Mouse (Mus musculus) limb, embryonic 12.5 days (tissue): ENCODE results near the gene Gm49027. TPM values are rescaled to one million over a fixed set of nuclear protein-coding genes. Genes with fewer than 3 reads are reported as not detected.
"Not testable (repeated sequence)": the region's sequence is repeated elsewhere in the genome, so short reads cannot be mapped to it uniquely, and the experiment has no call there.

ENCODE experiments used
- ATAC-seq: fragments of 200-750 bp; cut with Nextera tagmentation; 2 replicates; pipeline ENCODE4 v1.8.0; 2017; ENCODE audit warnings: low read depth, moderate TSS enrichment; ENCODE audit not compliant: insufficient number of reproducible peaks, insufficient read depth, low FRiP score, low TSS enrichment
- H3K27ac ChIP-seq: fragments of 300-500 bp; sonication (generic); 2 replicates; pipeline ENCODE4 v1.5.1; 2016; ENCODE audit warnings: mild to moderate bottlenecking, moderate library complexity
- H3K27me3 ChIP-seq: fragments of 300-500 bp; sonication (generic); 2 replicates; pipeline ENCODE4 v1.6.1; 2016; ENCODE audit warnings: mild to moderate bottlenecking, moderate library complexity
- H3K36me3 ChIP-seq: fragments of 300-500 bp; sonication (generic); 2 replicates; pipeline ENCODE4 v1.6.1; 2016; ENCODE audit warnings: mild to moderate bottlenecking, moderate library complexity
- H3K4me1 ChIP-seq: fragments of 300-500 bp; sonication (generic); replicated peaks from 2 replicates; pipeline ENCODE4 v1.6.1; 2016
- H3K4me2 ChIP-seq: fragments of 300-500 bp; sonication (generic); 2 replicates; pipeline ENCODE4 v1.6.1; 2016; ENCODE audit warnings: mild to moderate bottlenecking, moderate library complexity
- H3K4me3 ChIP-seq: fragments of 300-500 bp; sonication (generic); replicated peaks from 2 replicates; pipeline ENCODE4 v1.5.1; 2016; ENCODE audit warnings: mild to moderate bottlenecking
- H3K9ac ChIP-seq: fragments of 300-500 bp; sonication (generic); replicated peaks from 2 replicates; pipeline ENCODE4 v1.6.1; 2016; ENCODE audit warnings: mild to moderate bottlenecking, moderate library complexity
- H3K9me3 ChIP-seq: fragments of 300-500 bp; sonication (generic); 2 replicates; pipeline ENCODE4 v1.6.1; 2016; ENCODE audit warnings: mild to moderate bottlenecking, moderate library complexity
- WGBS: fragments of 180-500 bp; shearing (Covaris S2); methylation state at CpG from one replicate; pipeline ENCODE4 v1.1.7; 2016; 5-methylcytosine and 5-hydroxymethylcytosine counted together
- polyA plus RNA-seq: library from polyadenylated mRNA; unstranded; fragments of >200 nt; fragmentation: Nextera tagmentation; extraction: Ambion mirVana; gene quantifications from 2 replicates; pipeline ENCODE4 v1.2.1, GENCODE M21; 2016

Gm49027 gene
- polyA plus RNA-seq, 1 experiment from 2014 or later: 0.24 TPM

DNA sequence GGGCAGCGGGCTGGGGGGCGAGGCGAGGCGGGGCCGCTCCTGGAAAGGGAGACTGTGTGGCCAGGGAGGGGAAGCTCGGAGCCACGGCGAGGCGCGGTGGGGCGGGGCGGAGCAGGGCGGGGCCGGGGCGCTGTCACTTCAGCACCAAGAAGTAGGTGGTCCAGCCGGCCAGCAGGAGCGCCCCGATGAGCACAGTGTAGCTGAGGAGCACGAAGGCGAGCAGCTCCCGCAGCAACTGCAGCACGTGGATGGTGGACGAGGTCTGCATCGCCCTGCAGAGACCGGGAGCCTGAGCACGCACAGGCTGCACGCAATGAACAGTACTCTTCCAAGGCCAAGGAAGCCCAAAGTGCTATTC, 916 bp downstream of the Gm49027 start:
- Histone ChIP-seq H3K27ac (no peak overlapping the region), H3K27me3 (no peaks in the 10 kb centered on the region), H3K4me1 (peaks cover 35% of the 10 kb centered on the region), H3K36me3 (peaks cover 24% of the 10 kb centered on the region), H3K9ac (peak overlapping the region; percentile 27; the same call in 1 of the 2 replicates), H3K4me3 (peak overlapping the region; percentile 92), H3K9me3 (no peaks in the 10 kb centered on the region), H3K4me2 (peak overlapping the region; percentile 88)
- under 1% methylated on average over 23 of the region's 27 CpGs for WGBS
- peak; percentile 95 for ATAC-seq

DNA sequence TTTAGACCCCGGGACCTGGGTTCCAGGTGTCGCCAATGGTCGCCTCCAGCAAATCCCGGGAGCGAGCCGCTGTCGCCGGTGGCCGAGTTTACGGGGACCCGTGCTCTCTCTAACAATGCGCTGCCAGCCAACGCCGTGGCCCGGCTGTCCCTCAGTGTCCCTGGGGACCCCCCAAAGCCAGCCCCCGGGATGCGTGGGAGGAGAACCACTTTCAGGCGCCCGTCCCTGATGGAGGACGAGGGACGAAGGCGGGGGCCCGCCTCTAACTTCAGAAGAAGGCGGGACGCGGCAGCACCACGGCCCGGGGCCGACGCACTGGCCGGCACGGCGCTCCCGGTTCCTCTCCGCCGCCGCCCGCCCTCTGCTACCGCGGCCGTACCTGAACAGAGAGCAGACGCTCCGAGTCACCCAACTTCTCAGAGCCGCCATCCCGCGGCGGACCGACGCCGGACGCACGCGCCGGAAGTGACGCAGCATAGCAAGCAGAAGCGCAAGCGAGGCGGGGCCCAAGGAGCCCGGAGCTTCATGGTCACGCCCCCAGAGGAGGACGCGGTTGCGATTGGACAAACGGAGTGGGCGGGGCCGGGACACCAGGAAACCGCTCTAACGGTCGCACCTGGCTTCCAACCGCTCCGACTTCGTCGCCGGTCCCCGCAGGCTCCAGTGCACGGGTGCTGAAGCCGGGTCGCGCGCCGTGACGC, 1.4 kb downstream of the Gm49027 start, which contains the start of gene Diablo:
Gene Diablo (minus strand): TSS at position 485 of the 701 bp plus-strand sequence.
- H3K4me2 ChIP-seq: peak within 1 kb of the TSS; percentile 88
- peaks cover 24% of the 10 kb centered on the region for H3K36me3 ChIP-seq
- no peaks in the 10 kb centered on the region for H3K27me3 ChIP-seq
- ATAC-seq: peak; percentile 95
- H3K9ac ChIP-seq: peak within 1 kb of the TSS; percentile 82
- WGBS: under 1% methylated on average over 82 of the region's 82 CpGs
- H3K9me3 ChIP-seq: no peaks in the 10 kb centered on the region
- peak within 1 kb of the TSS; percentile 62; the same call in 1 of the 2 replicates for H3K27ac ChIP-seq
- H3K4me1 ChIP-seq: peaks cover 35% of the 10 kb centered on the region
- peak within 1 kb of the TSS; percentile 92 for H3K4me3 ChIP-seq

GRCm38 (mm10) chr5:123522166-123522565, 3.1 kb downstream of the Gm49027 start:
- H3K4me2 ChIP-seq: 0 out of 2 replicates have a peak overlapping the region, but pooled peaks have one; percentile 88

GRCm38 (mm10) chr5:123521621-123522020, 3.7 kb downstream of the Gm49027 start:
- H3K36me3 ChIP-seq: peaks cover 34% of the 10 kb centered on the region
- no peaks in the 10 kb centered on the region for H3K27me3 ChIP-seq
- H3K4me1 ChIP-seq: peaks cover 35% of the 10 kb centered on the region
- no peak overlapping the region for H3K4me3 ChIP-seq
- WGBS: 87% methylated on average over 1 of the region's 1 CpGs
- H3K9me3 ChIP-seq: no peaks in the 10 kb centered on the region
- no peak for ATAC-seq
- peak overlapping the region; percentile 29; the same call in 1 of the 2 replicates for H3K27ac ChIP-seq
- H3K9ac ChIP-seq: no peak overlapping the region; the same call in 1 of the 2 replicates
- 0 out of 2 replicates have a peak overlapping the region, but pooled peaks have one; percentile 88 for H3K4me2 ChIP-seq

More at GRCm38 (mm10) chr5:123522166-123522565, 3.1 kb downstream of the Gm49027 start:
- 79% methylated on average over 1 of the region's 1 CpGs for WGBS
- H3K27me3 ChIP-seq: no peaks in the 10 kb centered on the region
- H3K4me3 ChIP-seq: no peak overlapping the region
- 0 out of 2 replicates have a peak overlapping the region, but pooled peaks have one; percentile 9 for H3K9ac ChIP-seq
- no peak for ATAC-seq
- H3K4me1 ChIP-seq: peaks cover 35% of the 10 kb centered on the region
- H3K27ac ChIP-seq: no peak overlapping the region
- no peaks in the 10 kb centered on the region for H3K9me3 ChIP-seq
- peaks cover 28% of the 10 kb centered on the region for H3K36me3 ChIP-seq

- Histone ChIP-seq H3K36me3 (peaks cover 42% of the 10 kb centered on the region), H3K27ac (no peak overlapping the region), H3K9me3 (no peaks in the 10 kb centered on the region), H3K4me3 (no peak overlapping the region), H3K4me2 (no peak overlapping the region), H3K4me1 (peaks cover 35% of the 10 kb centered on the region), H3K27me3 (no peaks in the 10 kb centered on the region), H3K9ac (no peak overlapping the region)
- ATAC-seq: no peak
- 80% methylated on average over 9 of the region's 9 CpGs for WGBS
These were observed 4.6 kb downstream of the Gm49027 start for GRCm38 (mm10) chr5:123520666-123521065.

- Histone ChIP-seq H3K4me2 (no peak overlapping the region), H3K4me1 (no peaks in the 10 kb centered on the region), H3K9ac (no peak overlapping the region), H3K9me3 (no peaks in the 10 kb centered on the region), H3K36me3 (peaks cover 83% of the 10 kb centered on the region), H3K4me3 (no peak overlapping the region), H3K27me3 (no peaks in the 10 kb centered on the region), H3K27ac (no peak overlapping the region)
- WGBS: 88% methylated on average over 5 of the region's 5 CpGs
- no peak for ATAC-seq
These were observed 10.4 kb downstream of the Gm49027 start for GRCm38 (mm10) chr5:123514871-123515270.

DNA sequence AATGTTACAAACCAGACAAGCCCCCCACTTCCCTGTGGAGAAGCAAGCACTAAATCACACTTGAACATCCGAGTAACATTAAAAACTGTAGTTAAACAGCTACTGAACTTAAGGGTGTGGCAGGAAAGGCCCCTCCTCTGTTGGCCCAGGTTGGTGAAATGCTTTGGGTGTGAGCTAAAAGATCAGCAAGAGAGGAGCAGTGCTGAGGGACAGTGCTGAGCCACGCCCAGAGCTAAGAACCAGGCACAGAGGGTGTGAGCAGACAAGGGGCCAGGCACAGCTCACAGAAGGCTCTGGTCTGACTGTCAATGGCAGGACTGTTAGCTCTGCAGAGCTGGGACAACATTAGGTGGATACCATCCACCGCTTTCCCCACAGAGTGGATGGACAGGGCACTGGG, 13.2 kb downstream of the Gm49027 start:
- H3K4me3 ChIP-seq: no peak overlapping the region
- ATAC-seq: no peak
- peaks cover 14% of the 10 kb centered on the region for H3K4me1 ChIP-seq
- no peak overlapping the region for H3K27ac ChIP-seq
- H3K4me2 ChIP-seq: no peak overlapping the region
- H3K9ac ChIP-seq: no peak overlapping the region
- 69% methylated on average over 3 of the region's 3 CpGs for WGBS
- peaks cover 19% of the 10 kb centered on the region for H3K27me3 ChIP-seq
- peaks cover 56% of the 10 kb centered on the region for H3K36me3 ChIP-seq
- H3K9me3 ChIP-seq: no peaks in the 10 kb centered on the region

DNA sequence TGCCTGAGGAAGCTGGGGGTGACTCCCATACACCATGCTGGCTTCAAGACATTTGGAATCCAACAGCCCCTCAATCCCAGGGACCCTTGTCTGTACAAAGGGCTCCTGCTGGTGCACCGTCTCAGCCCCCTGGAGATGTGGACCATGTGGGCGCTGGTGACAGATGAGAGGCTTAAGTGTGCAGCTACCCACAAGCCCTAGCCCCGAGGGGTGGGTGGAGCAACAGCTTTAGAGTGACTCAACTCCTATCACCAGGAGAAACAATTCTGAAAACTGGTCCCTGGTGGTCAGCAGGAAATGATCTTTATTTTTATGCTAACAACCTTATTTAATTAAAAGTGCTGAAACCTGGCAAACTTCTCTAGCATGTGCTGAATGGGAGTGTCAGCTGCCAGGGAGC, 13.9 kb downstream of the Gm49027 start:
- not testable (repeated sequence) for H3K4me2 ChIP-seq, ATAC-seq, H3K9me3 ChIP-seq, H3K9ac ChIP-seq, H3K4me3 ChIP-seq, H3K27ac ChIP-seq
- H3K27me3 ChIP-seq: peaks cover 24% of the 10 kb centered on the region
- peaks cover 14% of the 10 kb centered on the region for H3K4me1 ChIP-seq
- peaks cover 51% of the 10 kb centered on the region for H3K36me3 ChIP-seq
- 84% methylated on average over 3 of the region's 3 CpGs for WGBS

- no peak within 1 kb of the TSS for H3K27ac ChIP-seq
- ATAC-seq: no peak
- peak within 1 kb of the TSS; percentile 57; the same call in 1 of the 2 replicates for H3K4me3 ChIP-seq
- 90% methylated on average over 5 of the region's 5 CpGs for WGBS
- H3K36me3 ChIP-seq: peaks cover 38% of the 10 kb centered on the region
- no peaks in the 10 kb centered on the region for H3K9me3 ChIP-seq
- peak within 1 kb of the TSS; percentile 87 for H3K4me2 ChIP-seq
- peaks cover 29% of the 10 kb centered on the region for H3K27me3 ChIP-seq
- no peak within 1 kb of the TSS for H3K9ac ChIP-seq
- H3K4me1 ChIP-seq: peaks cover 14% of the 10 kb centered on the region
These were observed 15.1 kb downstream of the Gm49027 start, which contains the start of gene B3gnt4 for GRCm38 (mm10) chr5:123510160-123510559. B3gnt4 (plus strand) TSS chr5:123510460.

- Histone ChIP-seq H3K9me3 (no peaks in the 10 kb centered on the region), H3K4me2 (peak overlapping the region; percentile 87), H3K27ac (no peak overlapping the region), H3K27me3 (peaks cover 36% of the 10 kb centered on the region), H3K9ac (peak overlapping the region; percentile 65), H3K36me3 (peaks cover 28% of the 10 kb centered on the region), H3K4me1 (peaks cover 14% of the 10 kb centered on the region), H3K4me3 (peak overlapping the region; percentile 57)
- no peak for ATAC-seq
- 7% methylated on average over 11 of the region's 12 CpGs for WGBS
These were observed 16.4 kb downstream of the Gm49027 start for GRCm38 (mm10) chr5:123508921-123509320.

DNA sequence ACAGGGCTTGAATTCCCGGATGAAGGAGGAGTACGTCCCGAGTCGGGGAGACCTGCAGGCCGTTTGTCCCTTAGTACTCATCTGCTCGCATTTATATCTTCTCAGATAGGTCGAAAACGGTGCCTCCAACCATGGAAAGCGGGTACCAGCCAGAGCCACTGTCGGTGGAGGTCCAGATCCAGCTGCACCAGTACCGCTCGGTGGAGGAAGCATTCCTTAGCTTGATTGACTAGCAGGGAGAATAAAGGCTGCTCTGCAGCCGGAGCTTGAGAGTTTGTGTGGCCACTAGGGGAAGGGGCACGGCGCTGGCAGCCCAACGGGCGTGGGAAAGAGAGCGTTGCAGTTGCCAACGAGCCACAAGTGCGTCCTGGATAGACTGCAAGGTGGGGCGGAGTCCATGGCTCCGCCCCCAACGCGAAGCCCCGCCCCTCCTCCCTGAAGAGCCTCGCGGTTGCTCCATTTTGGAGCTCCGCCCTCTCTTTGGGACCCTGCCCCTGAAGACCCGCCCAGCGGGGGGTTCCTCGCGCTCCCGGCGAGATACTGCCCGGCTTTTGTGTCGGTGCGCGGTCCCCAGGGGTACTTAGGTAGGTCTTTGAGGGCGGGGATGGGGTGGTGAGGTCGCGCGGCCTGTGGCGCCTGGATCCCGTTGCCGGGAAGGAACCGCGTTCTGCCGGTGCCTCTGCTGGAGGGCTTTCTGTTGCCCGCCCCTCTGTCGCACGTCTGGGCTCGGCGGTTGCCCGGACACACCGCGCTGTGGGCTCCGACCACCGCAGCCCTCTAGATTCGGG, 17.2 kb downstream of the Gm49027 start:
- H3K4me2 ChIP-seq: peak overlapping the region; percentile 87
- no peaks in the 10 kb centered on the region for H3K9me3 ChIP-seq
- H3K4me3 ChIP-seq: peak overlapping the region; percentile 57
- peak overlapping the region; percentile 65 for H3K9ac ChIP-seq
- WGBS: 2% methylated on average over 58 of the region's 59 CpGs
- H3K27me3 ChIP-seq: peaks cover 40% of the 10 kb centered on the region
- H3K4me1 ChIP-seq: peaks cover 14% of the 10 kb centered on the region
- no peak overlapping the region for H3K27ac ChIP-seq
- peak; percentile 85 for ATAC-seq
- peaks cover 24% of the 10 kb centered on the region for H3K36me3 ChIP-seq
